Mouse (Mus musculus) ES-E14 (cell line): ENCODE data around the gene Sds.

Experiments
- CHD2 ChIP-seq: IDR thresholded peaks from 2 replicates; pipeline ENCODE4 v1.6.1; 2014; ENCODE audit warnings: mild to moderate bottlenecking, low read depth, low read length, inconsistent platforms
- HCFC1 ChIP-seq: IDR thresholded peaks from 2 replicates; pipeline ENCODE4 v1.6.1; 2012; ENCODE audit warnings: low read length, inconsistent platforms, borderline replicate concordance; ENCODE audit not compliant: insufficient read depth
- MAFK ChIP-seq: IDR thresholded peaks from 2 replicates; pipeline ENCODE4 v1.6.1; 2014; ENCODE audit warnings: mild to moderate bottlenecking, low read depth, low read length, inconsistent platforms; ENCODE audit not compliant: insufficient read depth
- ZNF384 ChIP-seq: IDR thresholded peaks from 2 replicates; pipeline ENCODE4 v1.6.1; 2012; ENCODE audit warnings: low read depth, low read length, inconsistent platforms

DNA sequence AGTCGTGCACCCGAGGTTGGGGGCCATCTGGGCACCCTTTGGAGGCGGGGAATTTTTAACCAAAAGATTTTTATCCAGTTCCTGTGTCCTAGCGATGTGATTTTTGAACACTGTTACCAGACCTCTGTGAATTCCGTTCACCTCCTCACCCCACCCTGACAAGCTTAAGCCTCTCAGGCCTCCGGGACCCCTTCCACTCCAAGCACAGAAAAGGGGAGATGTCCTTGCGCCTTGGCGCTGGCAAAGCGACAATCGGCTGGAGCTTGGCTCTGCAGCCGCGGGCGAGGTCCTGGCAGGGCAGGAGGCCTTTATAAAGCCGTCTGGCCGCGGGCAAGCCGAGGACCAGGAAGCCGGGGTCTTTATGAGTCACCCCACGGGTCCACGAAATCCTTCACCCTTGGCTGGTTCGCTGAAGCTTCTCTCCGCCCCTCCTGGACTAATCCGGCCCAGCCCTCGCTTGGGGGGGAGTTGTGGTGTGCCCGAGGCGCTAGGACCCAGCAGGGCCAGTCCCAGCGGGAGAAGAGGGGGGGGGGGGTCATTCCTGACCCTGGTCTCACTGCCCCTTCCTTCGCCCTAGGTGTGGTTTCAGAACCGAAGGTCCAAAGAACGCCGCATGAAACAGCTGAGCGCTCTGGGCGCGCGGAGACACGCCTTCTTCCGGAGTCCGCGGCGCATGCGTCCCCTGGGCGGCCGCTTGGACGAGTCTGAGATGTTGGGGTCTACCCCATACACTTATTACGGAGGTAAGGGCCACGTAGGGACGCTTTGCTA, 40.4 kb upstream of the Sds start:
- TF ChIP-seq CHD2 (no peak), ZNF384 (no peak), HCFC1 (no peak), MAFK (no peak)
